Comparison of ENCODE assay signal across 21 mouse cellular contexts in genomic region chr5:118605424-118606067, GRCm38 (mm10). TPM values are rescaled to one million over a fixed set of nuclear protein-coding genes. Genes with fewer than 3 reads are reported as not detected.
DNase-seq lines count a peak whose midpoint lies in the region; ATAC-seq and TF ChIP-seq lines count a peak whose summit lies in the region.
"Had no signal": no experiment of that assay in that cellular context is flagged by ENCODE, and none has a peak within 500 bp of the region (broad histone marks: within the 10 kb centered on the region; RNA-seq: fewer than 3 reads in every experiment).

No protein-coding gene starts in this region.

- TF ChIP-seq CTCF in layer of hippocampus, adult 2 months (conservative IDR thresholded peaks at IDR 0.05), result no peak

- H3K36me3 ChIP-seq in forebrain, embryonic 16.5 days (ENCODE audit: control insufficient read depth, insufficient read depth), result no peaks in the 10 kb centered on the region
- no peaks in the 10 kb centered on the region for H3K36me3 ChIP-seq in forebrain, embryonic 14.5 days (ENCODE audit: control insufficient read depth, insufficient read depth, low read length)
- H3K36me3 ChIP-seq: embryonic facial prominence, embryonic 12.5 days; forebrain, embryonic 12.5 days; heart, embryonic 10.5 days; hindbrain, embryonic 13.5 days had no signal

- H3K27me3 ChIP-seq in forebrain, embryonic 16.5 days (replicated peaks; ENCODE audit: control insufficient read depth, insufficient read depth, low read length), result no peaks in the 10 kb centered on the region
- H3K27me3 ChIP-seq in forebrain, embryonic 14.5 days (replicated peaks; ENCODE audit: control insufficient read depth, insufficient read depth, low read length), result no peaks in the 10 kb centered on the region
- H3K27me3 ChIP-seq: CH12.LX; embryonic facial prominence, embryonic 12.5 days; forebrain, embryonic 12.5 days; hindbrain, embryonic 13.5 days; Patski had no signal

- H3K4me2 ChIP-seq in forebrain, embryonic 16.5 days (ENCODE audit: low read length), result no peak overlapping the region
- no peak overlapping the region for H3K4me2 ChIP-seq in forebrain, embryonic 14.5 days (ENCODE audit: low read length)
- H3K4me2 ChIP-seq: embryonic facial prominence, embryonic 12.5 days; forebrain, embryonic 12.5 days; hindbrain, embryonic 13.5 days had no signal

- no peak for DNase-seq in forebrain, embryonic 14.5 days (ENCODE audit: low spot score)
- peak in 1 of 2 experiments; percentile 39 for DNase-seq in layer of hippocampus, adult 2 months (ENCODE audit: low spot score in 2 of 2)
- no peak for DNase-seq in layer of hippocampus, postnatal 14 days (ENCODE audit: low spot score in 2 of 2)
- peak; percentile 67 for DNase-seq in brain, adult 2 months (ENCODE audit: low read depth, low spot score)
- DNase-seq: adrenal gland, postnatal 14 days; cerebellum, adult 18-20 months; cerebellum, postnatal 14 days; gastrocnemius, postnatal 36 days; heart, adult 18-20 months; heart, postnatal 10 days; heart, postnatal 4 days had no signal

- no peak overlapping the region for H3K9ac ChIP-seq in forebrain, embryonic 16.5 days (replicated peaks; ENCODE audit: low read depth, low read length)
- no peak overlapping the region for H3K9ac ChIP-seq in forebrain, embryonic 14.5 days (ENCODE audit: low read length)
- H3K9ac ChIP-seq: embryonic facial prominence, embryonic 12.5 days; forebrain, embryonic 12.5 days; hindbrain, embryonic 13.5 days had no signal

- H3K27ac ChIP-seq in forebrain, embryonic 16.5 days (ENCODE audit: low read length), result peak overlapping the region; percentile 45; the same call in 1 of the 2 replicates
- no peak overlapping the region for H3K27ac ChIP-seq in forebrain, embryonic 14.5 days (ENCODE audit: low read depth, low read length)
- H3K27ac ChIP-seq in layer of hippocampus, adult 2 months, result peak overlapping the region; percentile 80
- H3K27ac ChIP-seq: embryonic facial prominence, embryonic 12.5 days; forebrain, embryonic 12.5 days; heart, embryonic 10.5 days; hindbrain, embryonic 13.5 days had no signal

- 73% methylated on average over 11 of the region's 11 CpGs for WGBS in forebrain, embryonic 16.5 days
- WGBS in forebrain, embryonic 14.5 days, result 76% methylated on average over 11 of the region's 11 CpGs

- no peak overlapping the region for H3K4me3 ChIP-seq in forebrain, embryonic 16.5 days (replicated peaks; ENCODE audit: low read length)
- no peak overlapping the region for H3K4me3 ChIP-seq in forebrain, embryonic 14.5 days (ENCODE audit: low read depth, low read length)
- H3K4me3 ChIP-seq in layer of hippocampus, adult 2 months, result no peak overlapping the region
- H3K4me3 ChIP-seq: embryonic facial prominence, embryonic 12.5 days; forebrain, embryonic 12.5 days; heart, embryonic 10.5 days; hindbrain, embryonic 13.5 days had no signal

- H3K9me3 ChIP-seq in forebrain, embryonic 16.5 days (ENCODE audit: control insufficient read depth, low read length), result no peaks in the 10 kb centered on the region
- H3K9me3 ChIP-seq in forebrain, embryonic 14.5 days (replicated peaks; ENCODE audit: control insufficient read depth, low read length), result no peaks in the 10 kb centered on the region
- H3K9me3 ChIP-seq: embryonic facial prominence, embryonic 12.5 days; forebrain, embryonic 12.5 days; heart, embryonic 10.5 days; hindbrain, embryonic 13.5 days had no signal

- ATAC-seq in forebrain, embryonic 16.5 days, result no peak
- no peak for ATAC-seq in forebrain, embryonic 14.5 days
- 0 out of 2 replicates have a peak, but pooled peaks have one; percentile 23 for ATAC-seq in megakaryocyte progenitor cell, adult 5-6 weeks (replicated peaks; ENCODE audit: poor library complexity)
- ATAC-seq: activated CD4-positive, CD25-positive, alpha-beta regulatory T cell, adult 4 months; intestine, embryonic 16.5 days; Patski had no signal

- peaks cover 65% of the 10 kb centered on the region for H3K4me1 ChIP-seq in forebrain, embryonic 16.5 days (replicated peaks; ENCODE audit: control insufficient read depth, insufficient read depth, low read length)
- peaks cover 32% of the 10 kb centered on the region for H3K4me1 ChIP-seq in forebrain, embryonic 14.5 days (ENCODE audit: control insufficient read depth, insufficient read depth, low read length)

RNA-seq across cellular contexts. Expression of gene Med13l, which starts 45.1 kb away (rescaled TPM):
- 24.9 and 25.8 TPM in 2 replicates for polyA plus RNA-seq in forebrain, embryonic 16.5 days (2015; fragmentation: Nextera tagmentation; extraction: Ambion mirVana)
- polyA plus RNA-seq in forebrain, embryonic 14.5 days (2014; fragmentation: Nextera tagmentation; extraction: Ambion mirVana), result 14.6 and 18.9 TPM in 2 replicates
- 100 to 1,000 TPM; 121 to 128 TPM for total RNA-seq in layer of hippocampus, adult 2 months (2021)
- total RNA-seq in layer of hippocampus, postnatal 14 days (2021), result 10 to 100 TPM; 74.8 to 75.7 TPM
- 27.3 and 32.4 TPM in 2 replicates for total RNA-seq in megakaryocyte progenitor cell, adult 5-6 weeks (2015)
- 24.0 and 26.3 TPM in 2 replicates for total RNA-seq in megakaryocyte progenitor cell, adult 5-6 weeks (2017)
